Mouse (Mus musculus): ENCODE measurements around the gene Galnt15. TPM values are rescaled to one million over a fixed set of nuclear protein-coding genes. Genes with fewer than 3 reads are reported as not detected.

Galnt15 gene
- 0.03 and 0.04 TPM in 2 replicates for polyA plus RNA-seq (2016; fragmentation: Nextera tagmentation; extraction: Ambion mirVana)

GRCm38 (mm10) chr14:32028681-32029091 is at the start of gene Galnt15:
Gene Galnt15, plus strand, starts transcription at chr14:32028989.
- H3K9me3 ChIP-seq (replicated peaks): no peaks in the 10 kb centered on the region
- H3K27ac ChIP-seq: peak within 1 kb of the TSS; percentile 40
- DNase-seq (ENCODE audit: low spot score): no peak
- H3K4me1 ChIP-seq: peaks cover 28% of the 10 kb centered on the region
- H3K27me3 ChIP-seq (ENCODE audit: low read depth, poor library complexity, severe bottlenecking): peaks cover 36% of the 10 kb centered on the region
- no peaks in the 10 kb centered on the region for H3K36me3 ChIP-seq
- 12% methylated on average over 9 of the region's 9 CpGs for WGBS
- peak within 1 kb of the TSS; percentile 26; the same call in 1 of the 2 replicates for H3K4me3 ChIP-seq

- no peak for DNase-seq (ENCODE audit: low spot score)
- Histone ChIP-seq H3K9me3 (replicated peaks) (0 out of 2 replicates have a peak, but pooled peaks cover 3% of the 10 kb centered on the region), H3K36me3 (no peaks in the 10 kb centered on the region), H3K27ac (no peak overlapping the region), H3K4me3 (no peak overlapping the region), H3K27me3 (ENCODE audit: low read depth, poor library complexity, severe bottlenecking) (no peaks in the 10 kb centered on the region), H3K4me1 (no peaks in the 10 kb centered on the region)
- 70% methylated on average over 8 of the region's 8 CpGs for WGBS
Observed at GRCm38 (mm10) chr14:31994021-31994420, 34.8 kb upstream of the Galnt15 start.

- no peak for DNase-seq (ENCODE audit: low spot score)
- 0 out of 2 replicates have a peak, but pooled peaks cover 3% of the 10 kb centered on the region for H3K9me3 ChIP-seq (replicated peaks)
- H3K4me3 ChIP-seq: no peak overlapping the region
- H3K27ac ChIP-seq: no peak overlapping the region
- H3K4me1 ChIP-seq: no peaks in the 10 kb centered on the region
- WGBS: 86% methylated on average over 7 of the region's 7 CpGs
- H3K36me3 ChIP-seq: no peaks in the 10 kb centered on the region
- no peaks in the 10 kb centered on the region for H3K27me3 ChIP-seq (ENCODE audit: low read depth, poor library complexity, severe bottlenecking)
Observed at GRCm38 (mm10) chr14:32000941-32001340, 27.8 kb upstream of the Galnt15 start.

- Histone ChIP-seq H3K4me1 (no peaks in the 10 kb centered on the region), H3K27me3 (ENCODE audit: low read depth, poor library complexity, severe bottlenecking) (no peaks in the 10 kb centered on the region), H3K9me3 (replicated peaks) (0 out of 2 replicates have a peak, but pooled peaks cover 3% of the 10 kb centered on the region), H3K4me3 (no peak overlapping the region), H3K36me3 (no peaks in the 10 kb centered on the region), H3K27ac (no peak overlapping the region)
- 83% methylated on average over 15 of the region's 15 CpGs for WGBS
- no peak for DNase-seq (ENCODE audit: low spot score)
Observed at GRCm38 (mm10) chr14:32002502-32003338, 26.1 kb upstream of the Galnt15 start.

- 77% methylated on average over 7 of the region's 7 CpGs for WGBS
- H3K27ac ChIP-seq: no peak overlapping the region
- H3K36me3 ChIP-seq: no peaks in the 10 kb centered on the region
- H3K27me3 ChIP-seq (ENCODE audit: low read depth, poor library complexity, severe bottlenecking): no peaks in the 10 kb centered on the region
- DNase-seq (ENCODE audit: low spot score): no peak
- no peaks in the 10 kb centered on the region for H3K9me3 ChIP-seq (replicated peaks)
- H3K4me1 ChIP-seq: no peaks in the 10 kb centered on the region
- H3K4me3 ChIP-seq: no peak overlapping the region
Observed at GRCm38 (mm10) chr14:32003904-32004596, 24.7 kb upstream of the Galnt15 start.

- Histone ChIP-seq H3K36me3 (no peaks in the 10 kb centered on the region), H3K27ac (no peak overlapping the region), H3K27me3 (ENCODE audit: low read depth, poor library complexity, severe bottlenecking) (no peaks in the 10 kb centered on the region), H3K4me3 (no peak overlapping the region), H3K9me3 (replicated peaks) (no peaks in the 10 kb centered on the region), H3K4me1 (no peaks in the 10 kb centered on the region)
- no peak for DNase-seq (ENCODE audit: low spot score)
- 82% methylated on average over 9 of the region's 9 CpGs for WGBS
Observed at GRCm38 (mm10) chr14:32005673-32006261, 23.0 kb upstream of the Galnt15 start.

- no peak for DNase-seq (ENCODE audit: low spot score)
- Histone ChIP-seq H3K27me3 (ENCODE audit: low read depth, poor library complexity, severe bottlenecking) (no peaks in the 10 kb centered on the region), H3K36me3 (no peaks in the 10 kb centered on the region), H3K9me3 (replicated peaks) (no peaks in the 10 kb centered on the region), H3K4me3 (no peak overlapping the region), H3K27ac (no peak overlapping the region), H3K4me1 (no peaks in the 10 kb centered on the region; the same call in 1 of the 2 replicates)
- 88% methylated on average over 4 of the region's 4 CpGs for WGBS
Observed at GRCm38 (mm10) chr14:32007654-32008335, 21.0 kb upstream of the Galnt15 start.

- Histone ChIP-seq H3K27ac (no peak overlapping the region), H3K4me3 (no peak overlapping the region), H3K27me3 (ENCODE audit: low read depth, poor library complexity, severe bottlenecking) (no peaks in the 10 kb centered on the region), H3K36me3 (no peaks in the 10 kb centered on the region), H3K9me3 (replicated peaks) (no peaks in the 10 kb centered on the region), H3K4me1 (peaks cover 3% of the 10 kb centered on the region; the same call in 1 of the 2 replicates)
- 82% methylated on average over 2 of the region's 2 CpGs for WGBS
- DNase-seq (ENCODE audit: low spot score): no peak
Observed at GRCm38 (mm10) chr14:32009715-32010114, 19.1 kb upstream of the Galnt15 start.

- H3K4me1 ChIP-seq: peaks cover 9% of the 10 kb centered on the region
- WGBS: 73% methylated on average over 6 of the region's 6 CpGs
Observed at GRCm38 (mm10) chr14:32011547-32012304, 17.1 kb upstream of the Galnt15 start.

GRCm38 (mm10) chr14:32015131-32015770 is 13.5 kb upstream of the Galnt15 start:
- Histone ChIP-seq H3K27me3 (ENCODE audit: low read depth, poor library complexity, severe bottlenecking) (no peaks in the 10 kb centered on the region), H3K4me3 (no peak overlapping the region), H3K4me1 (peaks cover 18% of the 10 kb centered on the region), H3K36me3 (no peaks in the 10 kb centered on the region), H3K9me3 (replicated peaks) (no peaks in the 10 kb centered on the region), H3K27ac (no peak overlapping the region)
- WGBS: 90% methylated on average over 7 of the region's 7 CpGs
- no peak for DNase-seq (ENCODE audit: low spot score)

More at GRCm38 (mm10) chr14:32011547-32012304, 17.1 kb upstream of the Galnt15 start:
- Histone ChIP-seq H3K36me3 (no peaks in the 10 kb centered on the region), H3K27ac (no peak overlapping the region), H3K9me3 (replicated peaks) (no peaks in the 10 kb centered on the region), H3K4me3 (no peak overlapping the region), H3K27me3 (ENCODE audit: low read depth, poor library complexity, severe bottlenecking) (no peaks in the 10 kb centered on the region)
- no peak for DNase-seq (ENCODE audit: low spot score)

GRCm38 (mm10) chr14:32016466-32016865 is 12.3 kb upstream of the Galnt15 start:
- H3K4me3 ChIP-seq: no peak overlapping the region
- 81% methylated on average over 3 of the region's 3 CpGs for WGBS
- no peaks in the 10 kb centered on the region for H3K9me3 ChIP-seq (replicated peaks)
- H3K27ac ChIP-seq: peak overlapping the region; percentile 74
- DNase-seq (ENCODE audit: low spot score): no peak
- no peaks in the 10 kb centered on the region for H3K27me3 ChIP-seq (ENCODE audit: low read depth, poor library complexity, severe bottlenecking)
- no peaks in the 10 kb centered on the region for H3K36me3 ChIP-seq
- H3K4me1 ChIP-seq: peaks cover 18% of the 10 kb centered on the region
